ENCODE assay signal across 23 mouse cellular contexts in the genomic region with DNA sequence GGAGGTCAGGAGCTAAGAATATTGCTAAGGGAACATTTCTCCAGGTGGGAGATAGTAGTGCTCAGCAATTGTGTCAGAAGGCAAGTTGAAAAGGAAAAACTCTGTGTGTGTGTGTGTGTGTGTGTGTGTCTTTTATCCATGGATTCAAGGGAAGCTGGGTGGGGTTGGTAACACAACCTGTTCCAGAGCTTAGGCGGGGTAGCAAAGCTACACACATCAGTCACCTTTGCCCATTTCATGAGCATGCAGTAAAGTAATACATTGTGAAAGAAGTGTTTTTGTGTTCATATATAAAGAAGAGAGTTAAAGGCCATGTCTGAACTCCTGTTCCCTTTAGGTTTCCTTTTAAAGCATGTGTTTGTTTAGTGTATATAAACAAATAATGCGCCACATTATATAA.
"Had no signal": no experiment of that assay in that cellular context is flagged by ENCODE, and none has a peak within 500 bp of the region (broad histone marks: within the 10 kb centered on the region; RNA-seq: fewer than 3 reads in every experiment).

No protein-coding gene starts in this region.

- H3K9ac ChIP-seq: heart, embryonic 13.5 days; heart, embryonic 15.5 days; hindbrain, embryonic 13.5 days; hindbrain, embryonic 15.5 days; limb, embryonic 12.5 days had no signal

- H3K4me3 ChIP-seq: heart, adult 2 months; heart, embryonic 13.5 days; heart, embryonic 15.5 days; hindbrain, embryonic 13.5 days; hindbrain, embryonic 15.5 days; layer of hippocampus, adult 2 months; left cerebral cortex, adult 2 months; limb, embryonic 10.5 days; limb, embryonic 12.5 days had no signal

- H3K4me1 ChIP-seq: hindbrain, embryonic 15.5 days; limb, embryonic 10.5 days had no signal

- H3K4me2 ChIP-seq: heart, embryonic 11.5 days; heart, embryonic 13.5 days; heart, embryonic 15.5 days; hindbrain, embryonic 13.5 days; hindbrain, embryonic 15.5 days; limb, embryonic 12.5 days; liver, embryonic 11.5 days had no signal

- H3K9me3 ChIP-seq: heart, embryonic 13.5 days; heart, embryonic 15.5 days; hindbrain, embryonic 13.5 days; hindbrain, embryonic 15.5 days; limb, embryonic 10.5 days; limb, embryonic 12.5 days had no signal

- ATAC-seq: hindbrain, postnatal 0 days had no signal

- H3K27ac ChIP-seq: heart, adult 2 months; heart, embryonic 13.5 days; heart, embryonic 15.5 days; hindbrain, embryonic 13.5 days; hindbrain, embryonic 15.5 days; hindbrain, postnatal 0 days; layer of hippocampus, adult 2 months; left cerebral cortex, adult 2 months; limb, embryonic 10.5 days; limb, embryonic 12.5 days had no signal

- DNase-seq: gastrocnemius, postnatal 14 days; gastrocnemius, postnatal 36 days; heart, adult 11 months; heart, adult 2 months; heart, postnatal 14 days; heart, postnatal 36 days; kidney, adult 18-20 months; kidney, adult 8-10 months; kidney, postnatal 10 days; kidney, postnatal 25 days; kidney, postnatal 4 days; liver had no signal

- H3K36me3 ChIP-seq: heart, embryonic 13.5 days; heart, embryonic 15.5 days; hindbrain, embryonic 13.5 days; hindbrain, embryonic 15.5 days; limb, embryonic 10.5 days; limb, embryonic 12.5 days had no signal

- H3K27me3 ChIP-seq: heart, embryonic 13.5 days; heart, embryonic 15.5 days; hindbrain, embryonic 13.5 days; hindbrain, embryonic 15.5 days; limb, embryonic 12.5 days had no signal
